Mouse (Mus musculus): ENCODE data around the gene Pycr1. TPM values are rescaled to one million over a fixed set of nuclear protein-coding genes. Genes with fewer than 3 reads are reported as not detected.

Gene Pycr1
- total RNA-seq, 1 experiment = 19.0 TPM

DNA sequence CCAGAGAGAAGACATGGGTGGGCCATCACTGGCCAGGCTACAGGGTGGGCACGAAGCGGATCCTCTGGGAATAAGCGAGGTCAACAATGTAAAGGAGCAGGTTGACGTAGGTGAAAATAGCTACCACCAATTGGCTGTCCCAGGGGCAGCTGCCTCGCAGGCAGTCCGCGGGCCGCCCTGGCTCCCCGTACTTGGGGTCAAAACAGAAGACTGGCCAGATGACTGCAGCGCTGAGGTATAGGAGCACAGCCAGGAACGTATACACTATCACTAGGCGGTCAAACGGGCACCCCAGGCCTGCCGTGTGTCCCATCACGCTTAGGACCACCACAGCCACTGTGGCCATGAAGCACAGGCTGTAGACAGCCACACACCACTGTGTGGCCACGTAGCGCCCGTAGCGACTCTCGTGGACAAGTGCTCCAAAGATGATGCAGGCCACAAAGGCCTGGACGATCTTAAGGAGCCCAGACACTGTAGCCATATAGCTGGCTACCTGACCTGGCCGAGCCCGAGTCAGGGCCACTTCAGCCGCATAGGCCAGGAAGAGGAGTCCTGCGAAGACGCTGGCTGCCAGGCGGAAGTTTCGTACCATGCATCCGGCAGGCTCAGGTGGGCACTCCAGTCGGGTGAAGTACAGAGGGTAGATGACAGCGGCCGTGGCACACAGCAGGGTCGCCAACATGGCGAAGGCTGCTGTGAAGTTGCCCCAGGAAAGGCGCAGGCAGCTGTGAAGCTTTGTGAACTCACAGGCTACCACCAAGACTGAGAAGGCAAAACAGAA lies 3.7 kb upstream of the Pycr1 start:
- Histone ChIP-seq H3K9me3 (ENCODE audit: control insufficient read depth, insufficient read depth, low read depth, low read length) (no peaks in the 10 kb centered on the region), H3K4me3 (ENCODE audit: insufficient read depth in 1 of 2, low read depth in 1 of 2, low read length in 2 of 2, poor library complexity in 1 of 2, severe bottlenecking in 1 of 2) (peak overlapping the region; percentile 51), H3K27ac (ENCODE audit: insufficient read depth, low read depth, low read length, poor library complexity, severe bottlenecking) (no peak overlapping the region), H3K4me1 (ENCODE audit: control insufficient read depth in 2 of 2, insufficient read depth in 2 of 2, low read length in 2 of 2, poor library complexity in 1 of 2) (peaks cover 0 to 12% of the 10 kb centered on the region in 2 experiments; a peak in 1 of 4 replicates), H3K9ac (ENCODE audit: insufficient read depth, low read depth, low read length, poor library complexity, severe bottlenecking) (0 out of 2 replicates have a peak overlapping the region, but pooled peaks have one; percentile 35), H3K36me3 (ENCODE audit: control insufficient read depth, insufficient read depth, low read length, poor library complexity, severe bottlenecking) (no peaks in the 10 kb centered on the region)
- no peak for TF ChIP-seq HCFC1 (IDR thresholded peaks at IDR 0.05; ENCODE audit: borderline replicate concordance, insufficient read depth, low read length)
- TF ChIP-seq ZNF384 (IDR thresholded peaks at IDR 0.05; ENCODE audit: low read depth, low read length) = no peak
- no peak for TF ChIP-seq CHD2 (IDR thresholded peaks at IDR 0.05; ENCODE audit: low read depth, low read length)
- TF ChIP-seq MAFK (IDR thresholded peaks at IDR 0.05; ENCODE audit: insufficient read depth, low read depth, low read length) = no peak
- TF ChIP-seq ZC3H11A (IDR thresholded peaks at IDR 0.05; ENCODE audit: borderline replicate concordance, low read depth, low read length) = no peak
- no peak for DNase-seq (ENCODE audit: low read depth, low spot score)
- in situ Hi-C loops (cut with MboI; ENCODE audit: low sequenced_read_pairs in 2 of 2, unreplicated experiment in 2 of 2) = no loop called here

DNA sequence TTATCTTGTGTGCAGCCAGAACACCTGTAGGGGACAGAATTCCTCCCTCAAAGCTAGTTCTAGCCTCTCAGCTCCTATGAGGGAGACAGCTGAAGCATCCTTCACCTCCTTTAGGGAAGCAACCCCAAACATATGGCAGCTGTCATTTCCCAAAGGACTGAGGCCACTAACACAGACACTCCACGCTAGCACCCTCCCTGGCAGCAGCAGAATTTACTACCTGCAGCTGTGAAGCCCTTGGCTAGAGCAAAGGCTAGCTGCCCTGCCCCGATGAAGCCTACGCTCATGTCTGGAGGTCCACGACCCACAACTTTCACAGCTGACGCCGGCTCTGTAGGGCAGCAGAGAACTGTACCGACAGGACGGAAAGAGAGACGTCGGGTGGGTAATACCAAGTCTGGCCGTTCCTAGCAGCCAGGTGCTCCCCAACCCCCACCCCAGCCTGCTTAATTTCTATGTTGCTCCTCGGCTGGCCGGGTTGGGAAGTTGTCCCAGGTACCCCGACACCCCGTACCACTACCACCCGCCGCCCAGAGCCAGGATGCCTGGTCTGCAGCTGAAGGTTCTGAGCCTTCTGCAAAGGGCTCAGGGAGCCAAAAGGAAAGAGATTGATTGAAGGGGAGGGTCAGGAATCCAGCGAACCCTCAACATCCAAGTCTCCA lies 499 bp downstream of the Pycr1 start:
- Histone ChIP-seq H3K4me1 (ENCODE audit: control insufficient read depth in 2 of 2, insufficient read depth in 2 of 2, low read length in 2 of 2, poor library complexity in 1 of 2) (peaks cover 0 to 20% of the 10 kb centered on the region in 2 experiments; a peak in 1 of 4 replicates), H3K36me3 (ENCODE audit: control insufficient read depth, insufficient read depth, low read length, poor library complexity, severe bottlenecking) (peaks cover 3% of the 10 kb centered on the region; the same call in 1 of the 2 replicates), H3K27ac (ENCODE audit: insufficient read depth, low read depth, low read length, poor library complexity, severe bottlenecking) (no peak overlapping the region; the same call in 1 of the 2 replicates), H3K4me3 (ENCODE audit: insufficient read depth in 1 of 2, low read depth in 1 of 2, low read length in 2 of 2, poor library complexity in 1 of 2, severe bottlenecking in 1 of 2) (peak overlapping the region; percentile 72 to 82), H3K9me3 (ENCODE audit: control insufficient read depth, insufficient read depth, low read depth, low read length) (no peaks in the 10 kb centered on the region), H3K9ac (ENCODE audit: insufficient read depth, low read depth, low read length, poor library complexity, severe bottlenecking) (peak overlapping the region; percentile 81)
- in situ Hi-C loops (cut with MboI; ENCODE audit: low sequenced_read_pairs in 2 of 2, unreplicated experiment in 2 of 2) = no loop called here
- DNase-seq (ENCODE audit: low read depth, low spot score) = no peak
- TF ChIP-seq ZC3H11A (IDR thresholded peaks at IDR 0.05; ENCODE audit: borderline replicate concordance, low read depth, low read length) (no peak), CHD2 (IDR thresholded peaks at IDR 0.05; ENCODE audit: low read depth, low read length) (no peak), HCFC1 (IDR thresholded peaks at IDR 0.05; ENCODE audit: borderline replicate concordance, insufficient read depth, low read length) (no peak)

DNA sequence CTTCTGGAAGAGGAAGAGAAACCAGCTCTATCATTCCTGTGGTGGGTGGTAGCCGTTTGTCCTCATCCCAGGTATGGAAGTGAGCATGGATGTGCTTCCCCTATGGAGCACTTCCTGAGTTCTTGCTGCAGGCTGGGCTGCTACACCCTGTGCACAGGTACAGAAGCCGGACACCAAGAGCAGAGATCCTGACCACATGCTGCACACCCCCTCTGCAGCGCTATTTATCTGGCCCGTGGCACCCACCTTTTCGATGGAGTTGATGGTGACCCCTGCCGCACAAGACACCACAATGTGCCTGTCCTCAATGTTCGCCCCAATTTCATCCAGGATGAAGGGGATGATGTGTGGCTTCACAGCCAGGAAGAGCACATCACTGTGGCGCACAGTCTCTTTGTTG lies 1.7 kb downstream of the Pycr1 start:
- in situ Hi-C loops (cut with MboI; ENCODE audit: low sequenced_read_pairs in 2 of 2, unreplicated experiment in 2 of 2) = no loop called here
- Histone ChIP-seq H3K9me3 (ENCODE audit: control insufficient read depth, insufficient read depth, low read depth, low read length) (no peaks in the 10 kb centered on the region), H3K4me3 (ENCODE audit: insufficient read depth in 1 of 2, low read depth in 1 of 2, low read length in 2 of 2, poor library complexity in 1 of 2, severe bottlenecking in 1 of 2) (no peak overlapping the region; a peak in 1 of 4 replicates), H3K4me1 (ENCODE audit: control insufficient read depth in 2 of 2, insufficient read depth in 2 of 2, low read length in 2 of 2, poor library complexity in 1 of 2) (peaks cover 0 to 16% of the 10 kb centered on the region in 2 experiments; a peak in 1 of 4 replicates), H3K27ac (ENCODE audit: insufficient read depth, low read depth, low read length, poor library complexity, severe bottlenecking) (no peak overlapping the region), H3K36me3 (ENCODE audit: control insufficient read depth, insufficient read depth, low read length, poor library complexity, severe bottlenecking) (peaks cover 3% of the 10 kb centered on the region; the same call in 1 of the 2 replicates), H3K9ac (ENCODE audit: insufficient read depth, low read depth, low read length, poor library complexity, severe bottlenecking) (no peak overlapping the region)
- no peak for DNase-seq (ENCODE audit: low read depth, low spot score)
- no peak for TF ChIP-seq ZNF384 (IDR thresholded peaks at IDR 0.05; ENCODE audit: low read depth, low read length)
- TF ChIP-seq CHD2 (IDR thresholded peaks at IDR 0.05; ENCODE audit: low read depth, low read length) = no peak
- no peak for TF ChIP-seq ZC3H11A (IDR thresholded peaks at IDR 0.05; ENCODE audit: borderline replicate concordance, low read depth, low read length)
- no peak for TF ChIP-seq MAFK (IDR thresholded peaks at IDR 0.05; ENCODE audit: insufficient read depth, low read depth, low read length)
- no peak for TF ChIP-seq HCFC1 (IDR thresholded peaks at IDR 0.05; ENCODE audit: borderline replicate concordance, insufficient read depth, low read length)

DNA sequence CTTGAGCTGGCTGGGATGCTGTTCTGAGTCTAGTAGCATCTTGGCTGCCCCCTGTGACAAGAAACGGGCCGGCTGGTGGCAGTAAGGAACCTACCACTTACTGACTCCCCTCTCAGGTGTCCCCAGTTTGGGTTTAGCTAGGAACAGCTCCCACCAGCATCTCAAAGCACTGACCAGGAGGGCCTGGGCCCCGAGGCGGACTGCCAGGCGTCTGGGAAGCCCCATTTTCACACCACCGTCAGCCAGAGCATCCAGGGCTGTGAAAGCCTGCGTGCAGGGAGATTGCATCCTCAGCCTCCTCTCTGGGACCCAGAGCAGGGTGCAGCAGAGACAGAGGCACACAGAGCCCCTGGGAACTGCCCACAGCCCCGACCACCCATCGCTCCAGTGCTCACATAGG lies 2.3 kb downstream of the Pycr1 start:
- Histone ChIP-seq H3K9me3 (ENCODE audit: control insufficient read depth, insufficient read depth, low read depth, low read length) (no peaks in the 10 kb centered on the region), H3K36me3 (ENCODE audit: control insufficient read depth, insufficient read depth, low read length, poor library complexity, severe bottlenecking) (peaks cover 3% of the 10 kb centered on the region; the same call in 1 of the 2 replicates), H3K4me1 (ENCODE audit: control insufficient read depth in 2 of 2, insufficient read depth in 2 of 2, low read length in 2 of 2, poor library complexity in 1 of 2) (peaks cover 0 to 19% of the 10 kb centered on the region in 2 experiments; a peak in 2 of 4 replicates), H3K9ac (ENCODE audit: insufficient read depth, low read depth, low read length, poor library complexity, severe bottlenecking) (peak overlapping the region; percentile 2; the same call in 1 of the 2 replicates), H3K4me3 (ENCODE audit: insufficient read depth in 1 of 2, low read depth in 1 of 2, low read length in 2 of 2, poor library complexity in 1 of 2, severe bottlenecking in 1 of 2) (peak overlapping the region in 1 of 2 experiments; percentile 9; a peak in 1 of 4 replicates), H3K27ac (ENCODE audit: insufficient read depth, low read depth, low read length, poor library complexity, severe bottlenecking) (no peak overlapping the region)
- in situ Hi-C loops (cut with MboI; ENCODE audit: low sequenced_read_pairs in 2 of 2, unreplicated experiment in 2 of 2) = no loop called here
- no peak for DNase-seq (ENCODE audit: low read depth, low spot score)
- TF ChIP-seq MAFK (IDR thresholded peaks at IDR 0.05; ENCODE audit: insufficient read depth, low read depth, low read length) = no peak

All from ES-E14 (cell line).